Mouse (Mus musculus) hindbrain, embryonic 16.5 days (tissue): ENCODE measurements at regions not wholly inside any gene's neighbourhood (a gene's known extent, or its start where the extent isn't known, plus 50 kb on each side); places are given as distances from the start of the nearest gene placed in this dataset.
A peak's percentile ranks its signal among the peaks of the same experiment; 100 is the strongest.

Experiments used
- ATAC-seq: fragments of 200-750 bp; cut with Nextera tagmentation; 2 replicates; pipeline ENCODE4 v1.8.0; 2017; ENCODE audit warnings: moderate TSS enrichment, moderate library complexity
- H3K27ac ChIP-seq: fragments of 300-500 bp; sonication (generic); 2 replicates; pipeline ENCODE4 v1.5.1; 2014; ENCODE audit warnings: low read depth, mild to moderate bottlenecking, control low read depth, low read length, moderate library complexity
- H3K27me3 ChIP-seq: fragments of 300-500 bp; sonication (generic); replicated peaks from 2 replicates; pipeline ENCODE4 v1.6.1; 2014; ENCODE audit warnings: low read length; ENCODE audit not compliant: control insufficient read depth, insufficient read depth
- H3K36me3 ChIP-seq: fragments of 300-500 bp; sonication (generic); 2 replicates; pipeline ENCODE4 v1.6.1; 2014; ENCODE audit warnings: mild to moderate bottlenecking, low read length, moderate library complexity, mixed read lengths; ENCODE audit not compliant: control insufficient read depth, insufficient read depth
- H3K4me1 ChIP-seq: fragments of 300-500 bp; sonication (generic); 2 replicates; pipeline ENCODE4 v1.6.1; 2014; ENCODE audit warnings: low read depth, low read length; ENCODE audit not compliant: control insufficient read depth, insufficient read depth
- H3K4me2 ChIP-seq: fragments of 300-500 bp; sonication (generic); 2 replicates; pipeline ENCODE4 v1.6.1; 2014; ENCODE audit warnings: mild to moderate bottlenecking, low read length, control low read depth, moderate library complexity
- H3K4me3 ChIP-seq: fragments of 300-500 bp; sonication (generic); 2 replicates; pipeline ENCODE4 v1.5.1; 2014; ENCODE audit warnings: mild to moderate bottlenecking, low read length, control low read depth, moderate library complexity
- H3K9ac ChIP-seq: fragments of 300-500 bp; sonication (generic); 2 replicates; pipeline ENCODE4 v1.6.1; 2014; ENCODE audit warnings: low read depth, mild to moderate bottlenecking, control low read depth, low read length, moderate library complexity
- H3K9me3 ChIP-seq: fragments of 300-500 bp; sonication (generic); 2 replicates; pipeline ENCODE4 v1.6.1; 2014; ENCODE audit warnings: mild to moderate bottlenecking, low read length, moderate library complexity; ENCODE audit not compliant: control insufficient read depth
- WGBS: fragments of 180-500 bp; shearing (Covaris S2); extraction: QIAGEN DNeasy Blood & Tissue Kit; methylation state at CpG from one replicate; pipeline ENCODE4 v1.1.7; 2014; 5-methylcytosine and 5-hydroxymethylcytosine counted together
- microRNA counts: library from miRNA; unstranded; fragments of <30 nt; microRNA quantifications from one replicate; lab custom pipeline; 2016
- microRNA-seq: library from miRNA; unstranded; fragments of <30 nt; microRNA quantifications from one replicate; pipeline ENCODE4, GENCODE M21; 2017

- 92% methylated on average over 3 of the region's 3 CpGs for WGBS
- H3K4me3 ChIP-seq, result no peak overlapping the region
- no peaks in the 10 kb centered on the region for H3K9me3 ChIP-seq
- no peak for ATAC-seq
- H3K27me3 ChIP-seq, result no peaks in the 10 kb centered on the region
- no peaks in the 10 kb centered on the region for H3K4me1 ChIP-seq
- H3K9ac ChIP-seq, result no peak overlapping the region
- H3K36me3 ChIP-seq, result no peaks in the 10 kb centered on the region
- no peak overlapping the region for H3K27ac ChIP-seq
- H3K4me2 ChIP-seq, result no peak overlapping the region
These were observed 332.9 kb downstream of the Tex13c3 start for GRCm38 (mm10) chrX:19148251-19148650.

GRCm38 (mm10) chrX:19112753-19113152, 368.4 kb downstream of the Tex13c3 start:
- Histone ChIP-seq H3K4me1 (no peaks in the 10 kb centered on the region), H3K9me3 (no peaks in the 10 kb centered on the region), H3K27ac (no peak overlapping the region), H3K36me3 (no peaks in the 10 kb centered on the region), H3K9ac (no peak overlapping the region), H3K4me3 (no peak overlapping the region), H3K4me2 (no peak overlapping the region), H3K27me3 (no peaks in the 10 kb centered on the region)
- WGBS, result 84% methylated on average over 7 of the region's 7 CpGs
- ATAC-seq, result no peak

GRCm38 (mm10) chrX:19102911-19103310, 378.2 kb downstream of the Tex13c3 start:
- Histone ChIP-seq H3K4me1 (no peaks in the 10 kb centered on the region), H3K9me3 (no peaks in the 10 kb centered on the region), H3K9ac (no peak overlapping the region), H3K27me3 (no peaks in the 10 kb centered on the region), H3K4me3 (no peak overlapping the region), H3K36me3 (no peaks in the 10 kb centered on the region), H3K27ac (no peak overlapping the region), H3K4me2 (no peak overlapping the region)
- ATAC-seq, result no peak
- 73% methylated on average over 2 of the region's 2 CpGs for WGBS

GRCm38 (mm10) chrX:19095960-19096359, 385.2 kb downstream of the Tex13c3 start:
- Histone ChIP-seq H3K27me3 (no peaks in the 10 kb centered on the region), H3K9ac (no peak overlapping the region), H3K4me1 (no peaks in the 10 kb centered on the region), H3K9me3 (no peaks in the 10 kb centered on the region), H3K27ac (no peak overlapping the region), H3K36me3 (no peaks in the 10 kb centered on the region), H3K4me2 (no peak overlapping the region), H3K4me3 (no peak overlapping the region)
- ATAC-seq, result no peak

- no peak overlapping the region for H3K4me2 ChIP-seq
- H3K27ac ChIP-seq, result no peak overlapping the region
- ATAC-seq, result no peak
- no peaks in the 10 kb centered on the region for H3K4me1 ChIP-seq
- no peak overlapping the region for H3K4me3 ChIP-seq
- H3K36me3 ChIP-seq, result no peaks in the 10 kb centered on the region
- WGBS, result 95% methylated on average over 1 of the region's 1 CpGs
- no peaks in the 10 kb centered on the region for H3K9me3 ChIP-seq
- H3K9ac ChIP-seq, result no peak overlapping the region
- no peaks in the 10 kb centered on the region for H3K27me3 ChIP-seq
These were observed 396.7 kb downstream of the Tex13c3 start for GRCm38 (mm10) chrX:19084435-19084834.

GRCm38 (mm10) chrX:19080021-19080420, 401.1 kb downstream of the Tex13c3 start:
- Histone ChIP-seq H3K27me3 (no peaks in the 10 kb centered on the region), H3K4me1 (no peaks in the 10 kb centered on the region), H3K36me3 (no peaks in the 10 kb centered on the region), H3K27ac (no peak overlapping the region), H3K4me2 (no peak overlapping the region), H3K9me3 (no peaks in the 10 kb centered on the region), H3K4me3 (no peak overlapping the region), H3K9ac (no peak overlapping the region)
- ATAC-seq, result no peak
- 54% methylated on average over 2 of the region's 2 CpGs for WGBS

MicroRNAs in the stretch of these regions (microRNA counts, 519-probe panel; counts per million panel counts)
- microRNA mmu-miR-221 (lab: Ali Mortazavi, UCI) (1,419 counts per million, percentile 12 among the panel's probes with 10 or more counts), microRNA mmu-miR-222 (lab: Ali Mortazavi, UCI) (285 counts per million, percentile 1 among the panel's probes with 10 or more counts)

Small RNA genes lying in the stretch of these regions (microRNA-seq; reads per million reads assigned to microRNA genes)
- gene Mir221, result 192 reads per million, percentile 58 among the genes with 10 or more reads in this experiment
- gene Mir222, result 94.1 reads per million, percentile 49 among the genes with 10 or more reads in this experiment
